Comparison of ENCODE assay signal across 17 mouse cellular contexts in genomic region chr12:78133984-78134383, GRCm38 (mm10).
DNase-seq lines count a peak whose midpoint lies in the region; ATAC-seq and TF ChIP-seq lines count a peak whose summit lies in the region.
"Had no signal": no experiment of that assay in that cellular context is flagged by ENCODE, and none has a peak within 500 bp of the region (broad histone marks: within the 10 kb centered on the region; RNA-seq: fewer than 3 reads in every experiment).

No protein-coding gene starts in this region.

- TF ChIP-seq CTCF in heart, adult 2 months (IDR thresholded peaks at IDR 0.05) = no peak

- no peaks in the 10 kb centered on the region for H3K9me3 ChIP-seq in heart, embryonic 16.5 days (replicated peaks; ENCODE audit: control insufficient read depth, low read length)
- H3K9me3 ChIP-seq in heart, embryonic 10.5 days = no peaks in the 10 kb centered on the region
- no peaks in the 10 kb centered on the region for H3K9me3 ChIP-seq in neural tube, embryonic 13.5 days
- H3K9me3 ChIP-seq in neural tube, embryonic 15.5 days (replicated peaks) = no peaks in the 10 kb centered on the region
- no peaks in the 10 kb centered on the region for H3K9me3 ChIP-seq in kidney, embryonic 16.5 days (ENCODE audit: low read length)
- H3K9me3 ChIP-seq: embryonic facial prominence, embryonic 10.5 days; embryonic facial prominence, embryonic 12.5 days; forebrain, embryonic 13.5 days; forebrain, embryonic 15.5 days had no signal

- no peak for ATAC-seq in heart, embryonic 16.5 days (replicated peaks; ENCODE audit: extremely low read depth, insufficient read depth, low FRiP score)
- peak; percentile 69 for ATAC-seq in neural tube, embryonic 13.5 days (ENCODE audit: low read depth)
- no peak for ATAC-seq in neural tube, embryonic 15.5 days (ENCODE audit: low FRiP score)
- no peak for ATAC-seq in kidney, embryonic 16.5 days (ENCODE audit: low FRiP score, low TSS enrichment)
- ATAC-seq: activated CD4-positive, CD25-positive, alpha-beta regulatory T cell, adult 4 months; Patski had no signal

- DNase-seq in heart, adult 2 months = no peak
- no peak for DNase-seq in heart, adult 9 months (ENCODE audit: low spot score in 2 of 2)
- no peak for DNase-seq in heart, embryonic 10.5 days (ENCODE audit: low spot score)
- DNase-seq in MN1 (ENCODE audit: low spot score) = peak; percentile 35
- DNase-seq: adrenal gland, adult 8-10 months; adrenal gland, postnatal 14 days; adrenal gland, postnatal 36 days had no signal

- H3K79me2 ChIP-seq in heart, adult 2 months (replicated peaks; ENCODE audit: control insufficient read depth, insufficient read depth, low read length) = no peaks in the 10 kb centered on the region

- H3K4me2 ChIP-seq in heart, embryonic 16.5 days (ENCODE audit: low read depth, low read length) = peak overlapping the region; percentile 41; the same call in 1 of the 2 replicates
- H3K4me2 ChIP-seq in neural tube, embryonic 13.5 days = no peak overlapping the region
- no peak overlapping the region for H3K4me2 ChIP-seq in neural tube, embryonic 15.5 days
- H3K4me2 ChIP-seq in kidney, embryonic 16.5 days (replicated peaks; ENCODE audit: low read depth, low read length) = no peak overlapping the region
- H3K4me2 ChIP-seq: embryonic facial prominence, embryonic 12.5 days; forebrain, embryonic 13.5 days; forebrain, embryonic 15.5 days had no signal

- TF ChIP-seq POLR2A in heart, adult 2 months (IDR thresholded peaks at IDR 0.05; ENCODE audit: insufficient read depth, low read depth, low read length) = no peak

- H3K4me1 ChIP-seq in heart, adult 2 months (ENCODE audit: control insufficient read depth, insufficient read depth, low read length) = no peaks in the 10 kb centered on the region
- H3K4me1 ChIP-seq in heart, embryonic 16.5 days (ENCODE audit: control insufficient read depth, insufficient read depth, low read length) = peaks cover 34% of the 10 kb centered on the region
- peaks cover 48% of the 10 kb centered on the region for H3K4me1 ChIP-seq in heart, embryonic 10.5 days
- H3K4me1 ChIP-seq in neural tube, embryonic 13.5 days (replicated peaks) = peaks cover 18% of the 10 kb centered on the region; the same call in 1 of the 2 replicates
- peaks cover 11% of the 10 kb centered on the region; the same call in 1 of the 2 replicates for H3K4me1 ChIP-seq in neural tube, embryonic 15.5 days
- no peaks in the 10 kb centered on the region; the same call in 1 of the 2 replicates for H3K4me1 ChIP-seq in kidney, embryonic 16.5 days (ENCODE audit: insufficient read depth, low read length)
- H3K4me1 ChIP-seq: embryonic facial prominence, embryonic 10.5 days; embryonic facial prominence, embryonic 12.5 days had no signal

- no peak for TF ChIP-seq EP300 in heart, adult 2 months (IDR thresholded peaks at IDR 0.05; ENCODE audit: insufficient read depth, low read depth, low read length)

- no peaks in the 10 kb centered on the region for H3K27me3 ChIP-seq in heart, adult 2 months (ENCODE audit: control insufficient read depth, insufficient read depth, low read length)
- no peaks in the 10 kb centered on the region for H3K27me3 ChIP-seq in heart, embryonic 16.5 days (ENCODE audit: control insufficient read depth, insufficient read depth, low read length)
- H3K27me3 ChIP-seq in heart, embryonic 10.5 days (ENCODE audit: insufficient read depth, poor library complexity, severe bottlenecking) = no peaks in the 10 kb centered on the region
- no peaks in the 10 kb centered on the region for H3K27me3 ChIP-seq in neural tube, embryonic 13.5 days
- H3K27me3 ChIP-seq in neural tube, embryonic 15.5 days (replicated peaks) = no peaks in the 10 kb centered on the region
- H3K27me3 ChIP-seq in kidney, embryonic 16.5 days (ENCODE audit: insufficient read depth, low read length) = no peaks in the 10 kb centered on the region
- H3K27me3 ChIP-seq: embryonic facial prominence, embryonic 12.5 days; forebrain, embryonic 13.5 days; forebrain, embryonic 15.5 days had no signal

- 0 out of 2 replicates have a peak, but pooled peaks cover 3% of the 10 kb centered on the region for H3K36me3 ChIP-seq in heart, adult 2 months (ENCODE audit: control insufficient read depth, insufficient read depth, low read length)
- no peaks in the 10 kb centered on the region for H3K36me3 ChIP-seq in heart, embryonic 16.5 days (ENCODE audit: control insufficient read depth, insufficient read depth)
- no peaks in the 10 kb centered on the region for H3K36me3 ChIP-seq in heart, embryonic 10.5 days
- no peaks in the 10 kb centered on the region for H3K36me3 ChIP-seq in neural tube, embryonic 13.5 days
- no peaks in the 10 kb centered on the region for H3K36me3 ChIP-seq in neural tube, embryonic 15.5 days
- H3K36me3 ChIP-seq in kidney, embryonic 16.5 days (ENCODE audit: insufficient read depth, low read length) = no peaks in the 10 kb centered on the region
- H3K36me3 ChIP-seq: embryonic facial prominence, embryonic 10.5 days; embryonic facial prominence, embryonic 12.5 days; forebrain, embryonic 15.5 days had no signal

- no peak overlapping the region for H3K9ac ChIP-seq in heart, adult 2 months (ENCODE audit: low read depth, low read length)
- H3K9ac ChIP-seq in heart, embryonic 16.5 days (ENCODE audit: low read length) = no peak overlapping the region
- H3K9ac ChIP-seq in neural tube, embryonic 13.5 days = no peak overlapping the region
- no peak overlapping the region for H3K9ac ChIP-seq in neural tube, embryonic 15.5 days (replicated peaks)
- no peak overlapping the region for H3K9ac ChIP-seq in kidney, embryonic 16.5 days (replicated peaks; ENCODE audit: low read length)
- H3K9ac ChIP-seq: embryonic facial prominence, embryonic 12.5 days; forebrain, embryonic 13.5 days; forebrain, embryonic 15.5 days had no signal

- 36% methylated on average over 4 of the region's 4 CpGs for WGBS in heart, adult 2 months
- WGBS in heart, embryonic 16.5 days = 49% methylated on average over 4 of the region's 4 CpGs
- 49% methylated on average over 4 of the region's 4 CpGs for WGBS in heart, embryonic 10.5 days
- WGBS in neural tube, embryonic 13.5 days = 42% methylated on average over 4 of the region's 4 CpGs
- WGBS in neural tube, embryonic 15.5 days = 41% methylated on average over 4 of the region's 4 CpGs
- WGBS in kidney, embryonic 16.5 days = 58% methylated on average over 4 of the region's 4 CpGs

- peak overlapping the region; percentile 21; the same call in 1 of the 2 replicates for H3K27ac ChIP-seq in heart, adult 2 months
- H3K27ac ChIP-seq in heart, embryonic 16.5 days (ENCODE audit: low read length) = no peak overlapping the region
- no peak overlapping the region for H3K27ac ChIP-seq in heart, embryonic 10.5 days
- H3K27ac ChIP-seq in neural tube, embryonic 13.5 days (replicated peaks) = 0 out of 2 replicates have a peak overlapping the region, but pooled peaks have one; percentile 52
- H3K27ac ChIP-seq in neural tube, embryonic 15.5 days (replicated peaks) = no peak overlapping the region
- H3K27ac ChIP-seq in kidney, embryonic 16.5 days (ENCODE audit: low read length) = no peak overlapping the region
- H3K27ac ChIP-seq: embryonic facial prominence, embryonic 10.5 days; embryonic facial prominence, embryonic 12.5 days; forebrain, embryonic 13.5 days; forebrain, embryonic 15.5 days had no signal

- no peak overlapping the region for H3K4me3 ChIP-seq in heart, adult 2 months
- H3K4me3 ChIP-seq in heart, embryonic 16.5 days (ENCODE audit: low read length) = no peak overlapping the region
- no peak overlapping the region for H3K4me3 ChIP-seq in heart, embryonic 10.5 days
- H3K4me3 ChIP-seq in neural tube, embryonic 13.5 days = no peak overlapping the region
- H3K4me3 ChIP-seq in neural tube, embryonic 15.5 days (replicated peaks) = no peak overlapping the region
- H3K4me3 ChIP-seq in kidney, embryonic 16.5 days (ENCODE audit: low read length) = no peak overlapping the region
- H3K4me3 ChIP-seq: embryonic facial prominence, embryonic 10.5 days; embryonic facial prominence, embryonic 12.5 days; forebrain, embryonic 13.5 days; forebrain, embryonic 15.5 days had no signal

- intact Hi-C loops in heart, adult 2 months (cut with DNase I) = no loop called here

Comparison
In these comparisons a context has a peak if more than half of its experiments do, and no peak if none do; other contexts are left out.
1. H3K27ac ChIP-seq: peak in heart, adult 2 months (single experiment) and neural tube, embryonic 13.5 days (single experiment); none in heart, embryonic 16.5 days (single experiment), heart, embryonic 10.5 days (single experiment), neural tube, embryonic 15.5 days (single experiment) and kidney, embryonic 16.5 days (single experiment).